Mouse (Mus musculus) heart, adult 2 months (tissue): ENCODE data around the gene Cotl1. TPM values are rescaled to one million over a fixed set of nuclear protein-coding genes. Genes with fewer than 3 reads are reported as not detected.

Experiments used
- DNase-seq, 2 experiments: peaks; one replicate each; pipeline ENCODE4 v3.0.0; 2021
- H3K27ac ChIP-seq: fragments of 200-600 bp; 2 replicates; pipeline ENCODE4 v1.8.1; 2022
- H3K27me3 ChIP-seq: fragments of 200-500 bp; 2 replicates; pipeline ENCODE4 v1.6.1; 2012; ENCODE audit warnings: mild to moderate bottlenecking, low read length, inconsistent platforms, mixed read lengths; ENCODE audit not compliant: control insufficient read depth, insufficient read depth
- H3K36me3 ChIP-seq: fragments of 200-500 bp; 2 replicates; pipeline ENCODE4 v1.6.1; 2012; ENCODE audit warnings: low read length, inconsistent platforms; ENCODE audit not compliant: control insufficient read depth, insufficient read depth
- H3K4me1 ChIP-seq: fragments of 200-500 bp; 2 replicates; pipeline ENCODE4 v1.6.1; 2011; ENCODE audit warnings: low read length; ENCODE audit not compliant: control insufficient read depth, insufficient read depth
- H3K4me3 ChIP-seq: fragments of 200-600 bp; 2 replicates; pipeline ENCODE4 v1.8.1; 2022
- H3K79me2 ChIP-seq: fragments of 200-500 bp; replicated peaks from 2 replicates; pipeline ENCODE4 v1.6.1; 2012; ENCODE audit warnings: mild to moderate bottlenecking, inconsistent platforms, low read length, moderate library complexity, mixed read lengths; ENCODE audit not compliant: control insufficient read depth, insufficient read depth
- H3K9ac ChIP-seq: fragments of 200-500 bp; 2 replicates; pipeline ENCODE4 v1.6.1; 2012; ENCODE audit warnings: low read depth, mild to moderate bottlenecking, control low read depth, inconsistent platforms, low read length, mixed read lengths
- CTCF ChIP-seq: fragments of 200-600 bp; IDR thresholded peaks from 2 replicates; pipeline ENCODE4 v1.8.1; 2022; ENCODE audit warnings: antibody characterized with exemption, mild to moderate bottlenecking, moderate library complexity
- EP300 ChIP-seq: fragments of 200-500 bp; IDR thresholded peaks from 2 replicates; pipeline ENCODE4 v1.6.1; 2011; ENCODE audit warnings: low read depth, low read length, control low read depth; ENCODE audit not compliant: insufficient read depth
- POLR2A ChIP-seq: fragments of 200-500 bp; IDR thresholded peaks from 2 replicates; pipeline ENCODE4 v1.6.1; 2011; ENCODE audit warnings: mild to moderate bottlenecking, low read depth, low read length, control low read depth; ENCODE audit not compliant: insufficient read depth
- WGBS: fragments of 180-500 bp; shearing (Covaris S2); methylation state at CpG from one replicate; pipeline ENCODE4 v1.1.7; 2018; 5-methylcytosine and 5-hydroxymethylcytosine counted together
- intact Hi-C: fragments of 180-260 bp; cut with DNase I; formaldehyde crosslinking; loops from one replicate; pipeline ENCODE4 v1.15.1; 2025
- polyA plus RNA-seq: library from polyadenylated mRNA; depleted of rRNA; stranded (reverse); fragments of >200 nt; gene quantifications from 2 replicates; pipeline ENCODE4 v1.2.3, GENCODE M21; 2012
- total RNA-seq, 2 experiments: library from RNA; stranded (reverse); gene quantifications; 2 replicates each; pipeline ENCODE4 v1.2.3; 2021

The Cotl1 gene
- total and polyA plus RNA-seq, 3 experiments: 17.5 to 23.2 (median 20.4) TPM

GRCm38 (mm10) chr8:119838100-119838982, 2.0 kb downstream of the Cotl1 start:
- H3K27me3 ChIP-seq: no peaks in the 10 kb centered on the region
- peaks cover 3% of the 10 kb centered on the region for H3K4me1 ChIP-seq
- H3K79me2 ChIP-seq: no peaks in the 10 kb centered on the region; the same call in 1 of the 2 replicates
- 47% methylated on average over 19 of the region's 19 CpGs for WGBS
- no peaks in the 10 kb centered on the region for H3K36me3 ChIP-seq
- peak overlapping the region; percentile 40 for H3K27ac ChIP-seq
- DNase-seq: peak in 1 of 2 experiments; percentile 41
- TF ChIP-seq CTCF (no peak), POLR2A (no peak), EP300 (no peak)
- H3K4me3 ChIP-seq: peak overlapping the region; percentile 27; the same call in 1 of the 2 replicates
- H3K9ac ChIP-seq: 0 out of 2 replicates have a peak overlapping the region, but pooled peaks have one; percentile 9
- intact Hi-C loops: no loop called here

DNA sequence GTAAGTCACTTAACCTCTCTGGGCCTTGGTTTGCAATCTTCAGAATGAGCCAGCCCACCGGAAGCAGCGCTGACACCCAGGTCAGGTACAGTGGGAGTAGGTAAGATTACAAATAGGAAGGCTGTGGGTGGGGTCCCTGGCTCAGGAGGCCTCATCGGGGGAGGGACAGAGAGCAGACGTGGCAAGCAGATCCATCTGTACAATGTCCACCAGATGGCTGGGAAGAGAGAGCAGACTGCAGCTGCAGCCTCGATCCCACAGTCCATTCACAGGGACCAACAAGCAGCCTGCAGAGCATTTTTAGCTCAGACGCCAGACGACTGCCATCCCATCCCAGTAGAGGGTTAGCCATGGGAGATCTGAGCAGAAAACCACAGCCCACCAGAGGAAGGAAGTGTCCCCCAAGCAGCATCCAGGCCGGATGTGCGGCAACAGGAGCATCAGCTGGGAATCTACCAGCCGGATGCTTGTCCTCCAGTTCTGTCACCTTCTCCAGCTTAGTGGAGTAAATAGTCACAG, 2.7 kb downstream of the Cotl1 start:
- peak in 1 of 2 experiments; percentile 41 for DNase-seq
- Histone ChIP-seq H3K36me3 (no peaks in the 10 kb centered on the region), H3K27ac (peak overlapping the region; percentile 40), H3K79me2 (no peaks in the 10 kb centered on the region; the same call in 1 of the 2 replicates), H3K9ac (peak overlapping the region; percentile 13; the same call in 1 of the 2 replicates), H3K4me1 (peaks cover 5% of the 10 kb centered on the region), H3K4me3 (peak overlapping the region; percentile 27; the same call in 1 of the 2 replicates), H3K27me3 (no peaks in the 10 kb centered on the region)
- intact Hi-C loops: no loop called here
- WGBS: 36% methylated on average over 10 of the region's 10 CpGs
- TF ChIP-seq EP300 (no peak), CTCF (no peak), POLR2A (no peak)

DNA sequence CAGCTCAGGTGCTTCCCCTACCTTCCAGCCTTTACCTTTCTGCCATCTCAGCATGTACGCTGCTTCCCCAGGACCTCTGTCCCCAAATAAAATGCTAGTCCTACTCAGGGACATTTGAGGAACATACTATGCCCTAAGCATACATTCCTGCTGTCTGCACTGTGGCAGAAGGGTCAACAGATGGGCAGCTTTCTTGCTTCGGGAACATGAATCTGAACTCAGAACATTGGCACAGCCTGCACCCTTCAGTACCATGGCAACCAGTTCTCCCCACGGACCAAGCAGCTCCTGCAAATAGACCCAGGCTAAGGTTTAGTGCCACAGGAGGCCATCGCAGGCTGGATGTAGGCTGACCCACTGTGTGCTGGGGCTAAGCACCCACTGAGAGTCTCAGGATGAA, 3.5 kb downstream of the Cotl1 start:
- H3K9ac ChIP-seq: no peak overlapping the region
- WGBS: 79% methylated on average over 4 of the region's 4 CpGs
- DNase-seq: no peak
- no peaks in the 10 kb centered on the region for H3K36me3 ChIP-seq
- no peak overlapping the region for H3K4me3 ChIP-seq
- no peak overlapping the region for H3K27ac ChIP-seq
- no peaks in the 10 kb centered on the region; the same call in 1 of the 2 replicates for H3K79me2 ChIP-seq
- TF ChIP-seq POLR2A: no peak
- H3K27me3 ChIP-seq: no peaks in the 10 kb centered on the region
- peaks cover 6% of the 10 kb centered on the region for H3K4me1 ChIP-seq
- intact Hi-C loops: no loop called here

GRCm38 (mm10) chr8:119835270-119835669, 5.1 kb downstream of the Cotl1 start:
- Histone ChIP-seq H3K79me2 (no peaks in the 10 kb centered on the region; the same call in 1 of the 2 replicates), H3K4me1 (peaks cover 9% of the 10 kb centered on the region), H3K36me3 (no peaks in the 10 kb centered on the region), H3K4me3 (no peak overlapping the region), H3K27me3 (no peaks in the 10 kb centered on the region), H3K9ac (no peak overlapping the region), H3K27ac (no peak overlapping the region)
- DNase-seq: no peak
- TF ChIP-seq CTCF (no peak), POLR2A (no peak), EP300 (no peak)
- intact Hi-C loops: no loop called here
- WGBS: 59% methylated on average over 5 of the region's 5 CpGs

GRCm38 (mm10) chr8:119834676-119835075, 5.7 kb downstream of the Cotl1 start:
- TF ChIP-seq CTCF (no peak), POLR2A (no peak), EP300 (no peak)
- Histone ChIP-seq H3K36me3 (no peaks in the 10 kb centered on the region), H3K9ac (no peak overlapping the region), H3K27me3 (no peaks in the 10 kb centered on the region), H3K79me2 (no peaks in the 10 kb centered on the region; the same call in 1 of the 2 replicates), H3K4me1 (peaks cover 9% of the 10 kb centered on the region), H3K4me3 (no peak overlapping the region), H3K27ac (no peak overlapping the region)
- intact Hi-C loops: no loop called here
- WGBS: 89% methylated on average over 6 of the region's 6 CpGs
- no peak for DNase-seq

- Histone ChIP-seq H3K27ac (no peak overlapping the region), H3K9ac (no peak overlapping the region), H3K4me1 (peaks cover 9% of the 10 kb centered on the region), H3K4me3 (no peak overlapping the region), H3K27me3 (no peaks in the 10 kb centered on the region), H3K79me2 (no peaks in the 10 kb centered on the region; the same call in 1 of the 2 replicates), H3K36me3 (no peaks in the 10 kb centered on the region)
- no peak for TF ChIP-seq CTCF
- no peak for TF ChIP-seq EP300
- no peak for TF ChIP-seq POLR2A
- DNase-seq: no peak
- intact Hi-C loops: no loop called here
- WGBS: 62% methylated on average over 5 of the region's 5 CpGs
Observed at GRCm38 (mm10) chr8:119832931-119833330, 7.4 kb downstream of the Cotl1 start.
